Mouse (Mus musculus) embryo, embryonic 9.5 days (tissue): ENCODE data around the gene Pknox1.
A peak's percentile ranks its signal among the peaks of the same experiment; 100 is the strongest.
"Not testable (repeated sequence)": the region's sequence is repeated elsewhere in the genome, so short reads cannot be mapped to it uniquely, and the experiment has no call there.

Experiments used
- DNase-seq: peaks from one replicate; pipeline ENCODE4 v3.0.0-alpha.2; 2017; ENCODE audit errors: extremely low spot score

Pknox1 gene

GRCm38 (mm10) chr17:31564015-31564857 is at the start of gene Pknox1:
Gene Pknox1 (plus strand): TSS chr17:31564734.
- DNase-seq = peak; percentile 98

- no peak for DNase-seq
Observed at GRCm38 (mm10) chr17:31519344-31519945, 45.1 kb upstream of the Pknox1 start.

- DNase-seq = peak; percentile 96
Observed at GRCm38 (mm10) chr17:31519946-31520838, 44.3 kb upstream of the Pknox1 start, which contains the start of the genes Wdr4 and Ndufv3. Gene Wdr4 (minus strand): TSS chr17:31519980. Gene Ndufv3 (plus strand): TSS chr17:31520115.

- peak; percentile 28 for DNase-seq
Observed at GRCm38 (mm10) chr17:31520895-31521294, 43.6 kb upstream of the Pknox1 start.

GRCm38 (mm10) chr17:31521948-31522347 is 42.6 kb upstream of the Pknox1 start:
- no peak for DNase-seq

- no peak for DNase-seq
Observed at GRCm38 (mm10) chr17:31525114-31525513, 39.4 kb upstream of the Pknox1 start.

- no peak for DNase-seq
Observed at GRCm38 (mm10) chr17:31525816-31526215, 38.7 kb upstream of the Pknox1 start.

GRCm38 (mm10) chr17:31529314-31529713 is 35.2 kb upstream of the Pknox1 start:
- DNase-seq = peak; percentile 33

- DNase-seq = no peak
Observed at GRCm38 (mm10) chr17:31531441-31532158, 32.9 kb upstream of the Pknox1 start.

- not testable (repeated sequence) for DNase-seq
Observed at GRCm38 (mm10) chr17:31532331-31532730, 32.2 kb upstream of the Pknox1 start.

- no peak for DNase-seq
Observed at GRCm38 (mm10) chr17:31535358-31535757, 29.2 kb upstream of the Pknox1 start.

- peak; percentile 33 for DNase-seq
Observed at GRCm38 (mm10) chr17:31535871-31536629, 28.5 kb upstream of the Pknox1 start.

GRCm38 (mm10) chr17:31540101-31540500 is 24.4 kb upstream of the Pknox1 start:
- DNase-seq = no peak

- DNase-seq = no peak
Observed at GRCm38 (mm10) chr17:31540809-31541459, 23.6 kb upstream of the Pknox1 start.

GRCm38 (mm10) chr17:31541460-31541831 is 23.1 kb upstream of the Pknox1 start:
- DNase-seq = no peak

- DNase-seq = no peak
Observed at GRCm38 (mm10) chr17:31543574-31543973, 21.0 kb upstream of the Pknox1 start.

GRCm38 (mm10) chr17:31546444-31547196 is 17.9 kb upstream of the Pknox1 start:
- no peak for DNase-seq

- DNase-seq = no peak
Observed at GRCm38 (mm10) chr17:31547974-31548373, 16.6 kb upstream of the Pknox1 start.

- no peak for DNase-seq
Observed at GRCm38 (mm10) chr17:31549389-31549788, 15.1 kb upstream of the Pknox1 start.
